Mouse (Mus musculus) thymus, adult 2 months (tissue): ENCODE measurements around the gene Eif4e.

Experiments used
- CTCF ChIP-seq: fragments of 200-500 bp; IDR thresholded peaks from 2 replicates; pipeline ENCODE4 v1.5.1; 2012; ENCODE audit warnings: mild to moderate bottlenecking, control low read depth, low read length, moderate library complexity, borderline replicate concordance; ENCODE audit not compliant: control insufficient read depth, poor library complexity, insufficient read depth; ENCODE audit errors: extremely low read depth
- POLR2A ChIP-seq: fragments of 200-500 bp; IDR thresholded peaks from 2 replicates; pipeline ENCODE4 v1.6.1; 2012; ENCODE audit warnings: mild to moderate bottlenecking, low read length, control low read depth, moderate library complexity; ENCODE audit not compliant: control insufficient read depth, poor library complexity, insufficient read depth; ENCODE audit errors: extremely low read depth

DNA sequence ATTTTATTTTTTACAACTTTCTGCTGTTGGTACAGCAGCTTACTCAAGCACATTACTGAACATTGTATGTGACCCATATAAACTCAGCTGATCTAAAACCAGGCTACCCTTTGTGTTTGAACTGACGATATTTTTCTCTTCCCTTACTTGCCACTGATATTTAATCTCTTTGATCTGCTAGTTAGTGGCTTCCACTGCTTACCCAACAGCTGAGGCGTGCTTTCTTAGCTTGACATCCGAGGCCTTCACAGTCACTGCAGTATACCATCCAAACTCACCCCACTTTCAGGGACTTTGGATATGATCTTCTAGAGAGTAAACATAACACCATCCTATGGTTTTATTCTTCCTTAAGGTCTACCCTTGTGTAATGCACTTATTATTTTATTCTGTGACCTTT, 16.6 kb downstream of the Eif4e start:
- TF ChIP-seq CTCF = no peak
- no peak for TF ChIP-seq POLR2A
